Mouse (Mus musculus) erythroblast, embryonic 14.5 days (primary cell): ENCODE data around the gene Spata31d1a. TPM values are rescaled to one million over a fixed set of nuclear protein-coding genes. Genes with fewer than 3 reads are reported as not detected.
"Not testable (repeated sequence)": the region's sequence is repeated elsewhere in the genome, so short reads cannot be mapped to it uniquely, and the experiment has no call there.

Source experiments
- H3K27me3 ChIP-seq: 2 replicates; pipeline ENCODE4 v1.6.1; 2012; ENCODE audit warnings: inconsistent platforms; ENCODE audit not compliant: control insufficient read depth
- H3K36me3 ChIP-seq: 2 replicates; pipeline ENCODE4 v1.6.1; 2012; ENCODE audit warnings: mild to moderate bottlenecking, inconsistent platforms; ENCODE audit not compliant: control insufficient read depth
- H3K4me1 ChIP-seq: 2 replicates; pipeline ENCODE4 v1.6.1; 2012; ENCODE audit warnings: inconsistent platforms; ENCODE audit not compliant: control insufficient read depth
- H3K4me3 ChIP-seq: replicated peaks from 2 replicates; pipeline ENCODE3; 2012; ENCODE audit warnings: moderate library complexity, mild to moderate bottlenecking, inconsistent platforms
- H3K9me3 ChIP-seq: 2 replicates; pipeline ENCODE4 v1.6.1; 2012; ENCODE audit warnings: low read length, inconsistent platforms, mixed read lengths; ENCODE audit not compliant: control insufficient read depth
- GATA1 ChIP-seq: IDR thresholded peaks from 2 replicates; pipeline ENCODE4 v1.6.1; 2012; ENCODE audit warnings: low read length, inconsistent platforms, mixed read lengths
- TAL1 ChIP-seq: IDR thresholded peaks from 3 replicates; pipeline ENCODE4 v1.6.1; 2012; ENCODE audit warnings: low read length, inconsistent platforms, mixed read lengths
- polyA plus RNA-seq: library from polyadenylated mRNA; stranded (reverse); fragments of >175 nt; gene quantifications from 2 replicates; pipeline ENCODE4 v1.2.3, GENCODE M21; 2012

Spata31d1a gene
- polyA plus RNA-seq, 1 experiment = not detected

DNA sequence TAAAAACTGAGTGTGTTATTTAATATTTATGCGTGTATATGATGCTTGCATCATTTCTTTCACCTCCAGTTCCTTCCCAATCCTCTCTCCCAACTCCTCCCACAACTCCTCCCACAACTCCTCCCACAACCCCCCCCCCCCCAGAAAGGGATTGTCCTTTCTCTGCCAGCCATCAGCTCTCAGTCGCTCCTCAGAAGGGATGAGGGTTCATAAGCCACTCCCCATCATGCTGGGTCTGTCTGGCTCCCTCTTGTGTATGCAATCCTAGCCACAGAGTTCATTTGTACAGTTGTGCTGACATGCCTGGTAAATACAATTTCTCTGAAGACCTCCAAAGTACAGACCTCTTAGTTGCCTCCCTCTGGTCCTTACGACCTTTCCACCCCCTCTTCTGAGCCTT is 25.1 kb upstream of the Spata31d1a start:
- Histone ChIP-seq H3K9me3 (no peaks in the 10 kb centered on the region), H3K36me3 (no peaks in the 10 kb centered on the region; the same call in 1 of the 2 replicates), H3K4me1 (peaks cover 96% of the 10 kb centered on the region), H3K27me3 (no peaks in the 10 kb centered on the region), H3K4me3 (no peak overlapping the region)
- no peak for TF ChIP-seq TAL1
- TF ChIP-seq GATA1 = no peak

DNA sequence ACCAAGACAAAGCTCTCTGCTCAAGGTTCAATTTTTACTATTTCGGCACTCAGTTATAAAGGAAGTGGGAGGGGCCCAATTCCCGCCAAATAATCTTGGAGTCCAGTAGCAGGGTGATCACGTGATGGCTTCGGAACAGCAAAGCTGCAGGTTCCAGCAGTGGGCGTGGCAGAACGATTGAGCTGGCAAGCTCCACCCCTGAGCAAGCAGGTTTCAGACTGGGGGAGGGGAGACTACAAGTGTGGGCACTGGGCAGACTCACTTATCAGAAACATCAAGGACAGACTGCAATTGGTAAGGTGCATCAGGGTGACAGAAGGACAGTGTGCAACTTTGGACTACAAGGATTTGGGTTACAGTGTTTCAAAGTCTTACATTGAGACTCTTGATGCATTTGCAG is 24.2 kb upstream of the Spata31d1a start:
- H3K4me3 ChIP-seq = peak overlapping the region; percentile 26
- H3K4me1 ChIP-seq = peaks cover 91% of the 10 kb centered on the region
- not testable (repeated sequence) for H3K9me3 ChIP-seq, H3K27me3 ChIP-seq, H3K36me3 ChIP-seq

DNA sequence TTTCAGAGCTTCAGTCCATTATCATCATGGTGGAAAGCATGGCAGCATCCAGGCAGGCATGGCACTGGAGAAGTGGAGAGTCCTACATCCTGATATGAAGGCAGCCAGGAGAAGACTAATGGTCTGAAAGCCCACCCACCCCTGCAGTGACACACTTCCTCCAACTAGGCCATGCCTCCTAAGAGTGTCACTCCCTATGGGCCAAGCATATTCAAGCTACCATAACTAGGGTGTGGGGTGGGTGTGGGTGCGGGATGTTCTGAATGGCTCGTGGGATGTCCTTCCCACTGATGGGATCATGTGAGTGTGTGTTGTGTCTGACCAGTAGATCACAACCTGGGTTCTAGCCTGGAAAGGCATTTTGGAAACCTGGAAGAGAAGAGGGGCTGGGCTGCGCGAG is 23.8 kb upstream of the Spata31d1a start:
- Histone ChIP-seq H3K9me3 (no peaks in the 10 kb centered on the region), H3K4me1 (peaks cover 91% of the 10 kb centered on the region), H3K36me3 (no peaks in the 10 kb centered on the region; the same call in 1 of the 2 replicates), H3K27me3 (no peaks in the 10 kb centered on the region), H3K4me3 (peak overlapping the region; percentile 35)
- TF ChIP-seq TAL1 (no peak), GATA1 (no peak)

DNA sequence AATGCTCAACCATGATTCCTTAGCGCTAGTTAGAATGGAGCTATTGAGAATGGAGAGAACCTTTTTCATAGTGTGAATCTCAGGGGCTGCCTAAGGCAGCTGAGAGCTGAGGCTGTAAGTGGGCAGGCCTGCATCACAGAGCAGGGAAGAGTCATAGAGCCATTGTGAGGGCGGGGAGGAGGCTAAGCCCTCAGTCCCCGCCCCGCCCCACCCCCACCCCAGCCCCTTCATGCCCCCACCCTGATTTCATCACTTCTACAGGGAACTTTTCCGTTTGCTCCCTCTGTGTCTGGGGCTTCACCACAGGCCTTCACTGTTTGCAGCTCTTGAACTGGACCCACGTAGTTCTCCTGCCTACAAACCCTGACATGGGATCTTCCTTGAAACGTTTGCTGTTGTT is 21.5 kb upstream of the Spata31d1a start, which contains the start of gene Spata31d1d:
Spata31d1d (minus strand) TSS at position 101 of the 400 bp plus-strand sequence.
- H3K4me1 ChIP-seq = peaks cover 81% of the 10 kb centered on the region

DNA sequence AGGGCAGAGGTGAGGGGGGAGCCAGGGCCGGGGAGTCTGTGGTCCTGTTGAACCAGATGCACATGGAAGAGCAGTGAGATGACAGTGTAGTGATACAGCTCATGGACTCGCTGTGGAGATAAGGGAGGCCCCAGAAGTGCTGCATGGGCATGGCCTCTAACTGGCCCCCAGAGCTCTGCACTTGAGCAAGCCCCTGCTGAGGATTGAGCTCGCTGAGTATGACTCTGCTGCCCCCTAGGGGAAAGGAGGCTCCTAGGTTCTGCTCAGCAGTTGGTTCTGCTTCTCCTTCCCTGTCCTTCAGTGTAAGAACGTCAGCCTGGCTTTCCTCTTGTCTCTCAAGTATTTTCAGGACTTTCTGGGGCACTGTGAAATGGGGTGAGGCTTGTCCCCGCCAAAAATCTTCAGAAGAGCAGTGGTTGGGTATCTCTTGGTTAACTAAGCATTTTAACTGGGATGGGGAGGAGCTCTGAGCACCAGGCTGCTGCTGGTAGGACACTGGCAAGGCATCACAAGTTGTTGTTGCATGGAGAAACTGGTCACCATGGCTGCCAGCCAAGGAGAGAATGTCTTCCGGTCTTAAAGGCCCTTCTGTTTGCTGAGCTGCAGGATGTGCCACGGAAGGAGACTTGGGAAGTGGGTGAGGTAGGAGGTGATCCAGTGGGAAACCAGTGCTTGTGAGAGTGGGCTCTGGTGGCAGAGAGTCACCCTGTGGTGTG is 18.4 kb upstream of the Spata31d1a start:
- H3K36me3 ChIP-seq = no peaks in the 10 kb centered on the region
- peaks cover 66% of the 10 kb centered on the region for H3K4me1 ChIP-seq
- no peaks in the 10 kb centered on the region for H3K9me3 ChIP-seq
- TF ChIP-seq GATA1 = no peak
- no peak for TF ChIP-seq TAL1
- peaks cover 33% of the 10 kb centered on the region for H3K27me3 ChIP-seq
- H3K4me3 ChIP-seq = no peak overlapping the region

More for the DNA sequence above, 21.5 kb upstream of the Spata31d1a start, which contains the start of gene Spata31d1d:
- Histone ChIP-seq H3K4me3 (no peak within 1 kb of the TSS), H3K27me3 (peaks cover 12% of the 10 kb centered on the region), H3K9me3 (no peaks in the 10 kb centered on the region), H3K36me3 (no peaks in the 10 kb centered on the region)
- TF ChIP-seq TAL1 (no peak), GATA1 (no peak)

DNA sequence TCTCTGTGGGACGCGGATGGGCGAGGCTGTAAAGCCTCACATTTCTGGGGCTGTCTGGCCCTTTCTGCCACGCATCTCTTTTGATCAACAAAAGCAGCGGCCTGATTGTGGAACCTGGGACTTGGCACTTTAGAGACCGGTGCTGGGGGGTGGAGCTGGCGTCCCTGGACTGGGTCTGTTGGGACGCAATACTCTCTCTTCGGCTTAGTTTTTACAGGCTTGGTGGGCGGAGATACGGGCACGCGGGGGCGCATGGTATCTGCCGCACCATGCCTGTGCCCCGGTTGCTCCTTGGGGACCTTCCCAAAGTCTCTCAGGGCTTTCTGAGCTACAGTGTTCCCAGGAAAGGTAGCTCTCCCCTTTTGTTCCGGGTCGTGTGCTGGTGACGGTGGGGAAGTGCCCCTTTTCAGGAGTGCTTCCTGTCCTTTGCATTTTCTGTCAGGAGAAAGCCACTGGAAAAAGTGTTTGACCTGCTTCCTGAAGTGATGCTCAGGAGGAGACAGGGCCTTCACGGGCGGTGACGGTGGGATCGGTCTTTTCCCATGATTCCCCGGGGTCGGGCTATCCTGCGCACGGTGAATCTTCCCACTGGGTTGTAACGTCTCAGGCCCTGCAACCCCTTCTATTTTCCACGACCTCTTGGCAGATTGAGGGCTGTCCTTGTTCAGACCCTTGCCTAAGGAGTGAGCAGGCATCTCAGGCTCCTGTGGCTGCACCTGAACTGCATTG is 16.2 kb upstream of the Spata31d1a start:
- no peaks in the 10 kb centered on the region for H3K36me3 ChIP-seq
- peaks cover 33% of the 10 kb centered on the region for H3K27me3 ChIP-seq
- TF ChIP-seq TAL1 = no peak
- TF ChIP-seq GATA1 = no peak
- no peaks in the 10 kb centered on the region for H3K9me3 ChIP-seq
- peaks cover 59% of the 10 kb centered on the region for H3K4me1 ChIP-seq
- H3K4me3 ChIP-seq = no peak overlapping the region

DNA sequence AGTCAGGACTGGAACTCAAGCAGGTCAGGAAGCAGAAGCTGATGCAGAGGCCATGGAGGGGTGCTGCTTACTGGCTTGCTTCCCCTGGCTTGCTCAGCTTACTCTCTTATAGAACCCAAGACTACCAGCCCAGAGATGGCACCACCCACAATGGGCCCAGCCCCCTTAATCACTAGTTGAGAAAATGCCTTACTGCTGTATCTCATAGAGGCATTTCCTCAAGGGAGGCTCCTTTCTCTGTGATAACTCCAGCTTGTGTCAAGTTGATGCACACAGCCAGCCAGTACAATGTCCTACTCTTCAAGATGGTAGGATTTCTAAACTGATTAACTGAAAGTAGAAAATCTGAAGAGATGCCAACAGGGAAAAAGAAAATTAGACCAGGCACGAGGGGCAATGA is 12.0 kb upstream of the Spata31d1a start:
- H3K36me3 ChIP-seq, H3K9me3 ChIP-seq, H3K4me3 ChIP-seq: not testable (repeated sequence)
- Histone ChIP-seq H3K27me3 (peaks cover 25% of the 10 kb centered on the region), H3K4me1 (peaks cover 54% of the 10 kb centered on the region)

DNA sequence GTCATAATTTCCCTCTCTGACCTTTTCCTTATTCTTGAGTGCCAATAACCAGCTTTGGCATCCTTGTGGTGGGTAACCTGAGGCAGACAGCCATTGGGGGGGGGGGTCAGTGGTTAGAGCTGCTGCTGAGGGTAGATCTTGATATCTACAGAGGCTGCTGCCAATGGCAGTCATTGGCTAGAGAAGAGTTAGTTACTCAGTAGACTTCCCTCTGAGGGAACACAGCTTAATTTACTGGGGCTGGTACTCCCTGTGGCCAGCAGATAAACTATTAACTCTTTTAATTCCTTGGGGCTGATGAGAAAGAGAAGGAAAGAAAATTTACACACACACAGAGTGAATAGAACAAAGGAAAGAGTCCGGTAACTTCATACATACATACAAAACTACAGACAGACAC is 9.3 kb upstream of the Spata31d1a start:
- no peaks in the 10 kb centered on the region for H3K36me3 ChIP-seq
- H3K4me1 ChIP-seq = peaks cover 54% of the 10 kb centered on the region
- no peak for TF ChIP-seq TAL1
- TF ChIP-seq GATA1 = no peak
- no peaks in the 10 kb centered on the region for H3K9me3 ChIP-seq
- no peak overlapping the region for H3K4me3 ChIP-seq
- H3K27me3 ChIP-seq = peaks cover 5% of the 10 kb centered on the region

DNA sequence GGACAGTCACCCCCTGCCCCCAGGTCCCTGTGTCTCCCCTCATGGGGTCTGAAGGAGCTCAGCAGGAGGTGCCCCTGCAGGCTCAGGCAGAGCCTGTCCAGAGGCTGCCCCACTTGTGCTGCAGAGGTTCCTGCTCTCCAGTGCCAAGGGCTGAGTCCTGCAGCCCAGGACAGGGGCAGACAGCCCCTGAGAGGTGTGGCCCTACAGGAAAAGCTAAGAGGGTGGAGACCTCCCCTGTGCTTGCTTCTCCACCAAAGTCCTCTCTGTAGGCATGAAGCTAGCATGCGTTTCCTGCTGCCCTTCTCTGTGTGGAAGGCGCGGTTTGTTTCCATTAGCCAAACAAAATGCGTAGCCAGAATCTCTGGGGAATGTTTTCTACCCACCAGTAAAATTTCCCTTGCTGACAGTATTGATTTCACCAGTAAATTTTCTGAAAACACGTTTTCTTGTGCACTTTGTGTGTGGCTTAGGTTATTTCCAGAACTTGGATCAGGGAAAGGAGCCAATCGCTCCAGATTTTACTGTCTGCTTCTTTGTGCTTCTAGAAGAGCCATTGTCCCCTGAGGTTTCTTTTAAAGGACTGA is 8.8 kb upstream of the Spata31d1a start:
- not testable (repeated sequence) for H3K27me3 ChIP-seq, H3K4me3 ChIP-seq, H3K9me3 ChIP-seq, H3K36me3 ChIP-seq
- H3K4me1 ChIP-seq = peaks cover 51% of the 10 kb centered on the region
